Mouse (Mus musculus): ENCODE measurements around the gene Smim4. TPM values are rescaled to one million over a fixed set of nuclear protein-coding genes. Genes with fewer than 3 reads are reported as not detected.
A peak's percentile ranks its signal among the peaks of the same experiment; 100 is the strongest.

Gene Smim4
- polyA plus RNA-seq, 1 experiment from 2014 or later, result 76.1 TPM

GRCm38 (mm10) chr14:31045296-31045695 lies 83.5 kb downstream of the Smim4 start:
- peaks cover 71% of the 10 kb centered on the region for H3K36me3 ChIP-seq (replicated peaks; ENCODE audit: insufficient read depth, low read length)
- peaks cover 4% of the 10 kb centered on the region; the same call in 1 of the 2 replicates for H3K4me1 ChIP-seq (ENCODE audit: insufficient read depth)
- peak overlapping the region; percentile 64 for H3K27ac ChIP-seq (ENCODE audit: low read depth)
- ATAC-seq (peak; percentile 40), DNase-seq (no peak)
- TF ChIP-seq EP300 (IDR thresholded peaks at IDR 0.05; ENCODE audit: low read depth), result no peak
- H3K27me3 ChIP-seq (ENCODE audit: insufficient read depth, low read length), result no peaks in the 10 kb centered on the region
- H3K4me3 ChIP-seq (ENCODE audit: low read depth, low read length), result no peak overlapping the region
- 70% methylated on average over 5 of the region's 5 CpGs for WGBS (ENCODE audit: insufficient replicate concordance)
- H3K4me2 ChIP-seq (ENCODE audit: low read depth, low read length), result peak overlapping the region; percentile 11; the same call in 1 of the 2 replicates
- no peaks in the 10 kb centered on the region for H3K9me3 ChIP-seq (ENCODE audit: low read length)
- H3K9ac ChIP-seq (replicated peaks), result 0 out of 2 replicates have a peak overlapping the region, but pooled peaks have one; percentile 28

Other genes with a start within 250 kb of the Smim4 start
- 5.4 and 6.0 TPM in 2 replicates for gene Mustn1, start 249.8 kb downstream of the Smim4 start, polyA plus RNA-seq (2015; fragmentation: Nextera tagmentation; extraction: Ambion mirVana)
- 631 and 661 TPM in 2 replicates for gene Itih4, start 242.5 kb downstream of the Smim4 start, polyA plus RNA-seq (2015; fragmentation: Nextera tagmentation; extraction: Ambion mirVana)
- 1,712 and 1,929 TPM in 2 replicates for gene Itih3, start 205.2 kb downstream of the Smim4 start, polyA plus RNA-seq (2015; fragmentation: Nextera tagmentation; extraction: Ambion mirVana)
- 173 and 210 TPM in 2 replicates for gene Itih1, start 185.7 kb downstream of the Smim4 start, polyA plus RNA-seq (2015; fragmentation: Nextera tagmentation; extraction: Ambion mirVana)
- gene Nek4, start 177.6 kb downstream of the Smim4 start, polyA plus RNA-seq (2015; fragmentation: Nextera tagmentation; extraction: Ambion mirVana), result 2.8 and 3.1 TPM in 2 replicates
- gene Glt8d1, start 127.6 kb downstream of the Smim4 start, polyA plus RNA-seq (2015; fragmentation: Nextera tagmentation; extraction: Ambion mirVana), result 9.4 TPM in 2 replicates
- 346 and 365 TPM in 2 replicates for gene Spcs1, start 127.3 kb downstream of the Smim4 start, polyA plus RNA-seq (2015; fragmentation: Nextera tagmentation; extraction: Ambion mirVana)
- 31.0 and 33.2 TPM in 2 replicates for gene Pbrm1, start 109.8 kb downstream of the Smim4 start, polyA plus RNA-seq (2015; fragmentation: Nextera tagmentation; extraction: Ambion mirVana)
- gene Gnl3, start 109.8 kb downstream of the Smim4 start, polyA plus RNA-seq (2015; fragmentation: Nextera tagmentation; extraction: Ambion mirVana), result 67.4 and 71.9 TPM in 2 replicates
- 45.3 and 48.5 TPM in 2 replicates for gene Nt5dc2, start 2.1 kb upstream of the Smim4 start, polyA plus RNA-seq (2015; fragmentation: Nextera tagmentation; extraction: Ambion mirVana)
- gene Stab1, start 39.7 kb upstream of the Smim4 start, polyA plus RNA-seq (2015; fragmentation: Nextera tagmentation; extraction: Ambion mirVana), result 34.7 and 42.5 TPM in 2 replicates
- gene Tnnc1, start 79.4 kb upstream of the Smim4 start, polyA plus RNA-seq (2015; fragmentation: Nextera tagmentation; extraction: Ambion mirVana), result 3.9 and 8.4 TPM in 2 replicates
- 51.1 and 65.0 TPM in 2 replicates for gene Nisch, start 88.0 kb upstream of the Smim4 start, polyA plus RNA-seq (2015; fragmentation: Nextera tagmentation; extraction: Ambion mirVana)
- 0.04 and 0.06 TPM in 2 replicates for gene Sema3g, start 88.9 kb upstream of the Smim4 start, polyA plus RNA-seq (2015; fragmentation: Nextera tagmentation; extraction: Ambion mirVana)
- gene Phf7, start 122.4 kb upstream of the Smim4 start, polyA plus RNA-seq (2015; fragmentation: Nextera tagmentation; extraction: Ambion mirVana), result 7.3 and 8.3 TPM in 2 replicates
- gene Bap1, start 122.5 kb upstream of the Smim4 start, polyA plus RNA-seq (2015; fragmentation: Nextera tagmentation; extraction: Ambion mirVana), result 16.3 and 19.8 TPM in 2 replicates
- gene Dnah1, start 194.9 kb upstream of the Smim4 start, polyA plus RNA-seq (2015; fragmentation: Nextera tagmentation; extraction: Ambion mirVana), result 0.05 and 0.06 TPM in 2 replicates
- gene Capn7, start 207.7 kb upstream of the Smim4 start, polyA plus RNA-seq (2015; fragmentation: Nextera tagmentation; extraction: Ambion mirVana), result 10.3 and 12.4 TPM in 2 replicates

Data from liver, postnatal 0 days (tissue).